8 mouse cellular contexts compared by ENCODE assay signal in genomic region chr1:181545044-181545772, GRCm38 (mm10). TPM values are rescaled to one million over a fixed set of nuclear protein-coding genes. Genes with fewer than 3 reads are reported as not detected.
A peak's percentile ranks its signal among the peaks of the same experiment; 100 is the strongest.
DNase-seq lines count a peak whose midpoint lies in the region; ATAC-seq and TF ChIP-seq lines count a peak whose summit lies in the region.

No protein-coding gene starts in this region.

- H3K9ac ChIP-seq in embryonic facial prominence, embryonic 14.5 days (ENCODE audit: low read depth, low read length) = no peak overlapping the region; the same call in 1 of the 2 replicates
- 0 out of 2 replicates have a peak overlapping the region, but pooled peaks have one; percentile 13 for H3K9ac ChIP-seq in heart, embryonic 14.5 days (ENCODE audit: low read length)
- no peak overlapping the region for H3K9ac ChIP-seq in kidney, postnatal 0 days (ENCODE audit: low read depth, low read length)
- no peak overlapping the region for H3K9ac ChIP-seq in stomach, embryonic 16.5 days (ENCODE audit: low read length)

- TF ChIP-seq POLR2A in bone marrow, adult 2 months (IDR thresholded peaks at IDR 0.05; ENCODE audit: borderline replicate concordance, control insufficient read depth, low read depth, low read length) = no peak
- no peak for TF ChIP-seq POLR2A in myocyte (IDR thresholded peaks at IDR 0.05; ENCODE audit: insufficient read length, low read depth)

- peak; percentile 88 for DNase-seq in embryonic facial prominence, embryonic 14.5 days (ENCODE audit: low spot score)
- DNase-seq in kidney, postnatal 0 days (ENCODE audit: low spot score) = peak; percentile 92
- DNase-seq in liver = peak; percentile 37

- no peaks in the 10 kb centered on the region for H3K9me3 ChIP-seq in embryonic facial prominence, embryonic 14.5 days (ENCODE audit: control insufficient read depth, low read length)
- H3K9me3 ChIP-seq in heart, embryonic 14.5 days (ENCODE audit: control insufficient read depth, low read length) = no peaks in the 10 kb centered on the region
- no peaks in the 10 kb centered on the region for H3K9me3 ChIP-seq in kidney, postnatal 0 days (replicated peaks; ENCODE audit: low read length)
- no peaks in the 10 kb centered on the region for H3K9me3 ChIP-seq in stomach, embryonic 16.5 days (replicated peaks; ENCODE audit: control insufficient read depth, low read length)

- no peak overlapping the region for H3K27ac ChIP-seq in bone marrow, adult 2 months (ENCODE audit: control insufficient read depth, insufficient read depth, low read depth, low read length, poor library complexity)
- H3K27ac ChIP-seq in embryonic facial prominence, embryonic 14.5 days (replicated peaks; ENCODE audit: low read depth, low read length) = no peak overlapping the region
- no peak overlapping the region for H3K27ac ChIP-seq in heart, embryonic 14.5 days (replicated peaks in 1 of 2; ENCODE audit: control insufficient read depth in 1 of 2, insufficient read depth in 1 of 2, low read depth in 2 of 2, low read length in 2 of 2)
- no peak overlapping the region for H3K27ac ChIP-seq in kidney, postnatal 0 days
- no peak overlapping the region for H3K27ac ChIP-seq in stomach, embryonic 16.5 days (ENCODE audit: low read length)

- H3K4me3 ChIP-seq in bone marrow, adult 2 months (replicated peaks; ENCODE audit: control insufficient read depth, low read depth, low read length) = no peak overlapping the region
- no peak overlapping the region for H3K4me3 ChIP-seq in embryonic facial prominence, embryonic 14.5 days (ENCODE audit: low read depth, low read length)
- H3K4me3 ChIP-seq in heart, embryonic 14.5 days (ENCODE audit: control insufficient read depth in 1 of 2, insufficient read depth in 1 of 2, low read depth in 1 of 2, low read length in 2 of 2) = no peak overlapping the region
- H3K4me3 ChIP-seq in kidney, postnatal 0 days (replicated peaks; ENCODE audit: low read depth, low read length) = no peak overlapping the region
- H3K4me3 ChIP-seq in myocyte = no peak overlapping the region
- no peak overlapping the region for H3K4me3 ChIP-seq in stomach, embryonic 16.5 days (replicated peaks; ENCODE audit: low read length)

- H3K27me3 ChIP-seq in embryonic facial prominence, embryonic 14.5 days (replicated peaks; ENCODE audit: control insufficient read depth, insufficient read depth, low read length) = peaks cover 4% of the 10 kb centered on the region; the same call in 1 of the 2 replicates
- H3K27me3 ChIP-seq in heart, embryonic 14.5 days (ENCODE audit: control insufficient read depth, insufficient read depth, low read length) = no peaks in the 10 kb centered on the region
- no peaks in the 10 kb centered on the region for H3K27me3 ChIP-seq in kidney, postnatal 0 days (ENCODE audit: insufficient read depth, low read length)
- H3K27me3 ChIP-seq in myocyte (ENCODE audit: control insufficient read depth, insufficient read depth, insufficient read length) = no peaks in the 10 kb centered on the region
- H3K27me3 ChIP-seq in stomach, embryonic 16.5 days (ENCODE audit: control insufficient read depth, insufficient read depth, low read length) = no peaks in the 10 kb centered on the region

- no peaks in the 10 kb centered on the region for H3K36me3 ChIP-seq in embryonic facial prominence, embryonic 14.5 days (ENCODE audit: control insufficient read depth, insufficient read depth, low read length)
- H3K36me3 ChIP-seq in heart, embryonic 14.5 days (ENCODE audit: control insufficient read depth, insufficient read depth, low read length) = no peaks in the 10 kb centered on the region
- no peaks in the 10 kb centered on the region for H3K36me3 ChIP-seq in kidney, postnatal 0 days (ENCODE audit: insufficient read depth, low read length)
- no peaks in the 10 kb centered on the region for H3K36me3 ChIP-seq in myocyte (ENCODE audit: control insufficient read depth, insufficient read depth)
- H3K36me3 ChIP-seq in stomach, embryonic 16.5 days (ENCODE audit: control insufficient read depth, insufficient read depth, low read length) = no peaks in the 10 kb centered on the region

- peaks cover 1% of the 10 kb centered on the region; the same call in 1 of the 2 replicates for H3K4me1 ChIP-seq in bone marrow, adult 2 months (ENCODE audit: control insufficient read depth, insufficient read depth, low read length)
- H3K4me1 ChIP-seq in embryonic facial prominence, embryonic 14.5 days (ENCODE audit: control insufficient read depth, insufficient read depth, low read length) = peaks cover 7% of the 10 kb centered on the region; the same call in 1 of the 2 replicates
- peaks cover 0 to 4% of the 10 kb centered on the region in 2 experiments; a peak in 2 of 4 replicates for H3K4me1 ChIP-seq in heart, embryonic 14.5 days (ENCODE audit: control insufficient read depth in 2 of 2, insufficient read depth in 2 of 2, low read length in 2 of 2)
- peaks cover 5% of the 10 kb centered on the region for H3K4me1 ChIP-seq in kidney, postnatal 0 days (replicated peaks; ENCODE audit: insufficient read depth, low read length)
- H3K4me1 ChIP-seq in stomach, embryonic 16.5 days (ENCODE audit: control insufficient read depth, insufficient read depth, low read length) = peaks cover 10% of the 10 kb centered on the region; the same call in 1 of the 2 replicates

- no peaks in the 10 kb centered on the region for H3K79me2 ChIP-seq in myocyte (ENCODE audit: control insufficient read depth, insufficient read depth)

- peak; percentile 56 for ATAC-seq in CD4-positive, CD25-positive, alpha-beta regulatory T cell, adult 4 months
- peak; percentile 85 for ATAC-seq in embryonic facial prominence, embryonic 14.5 days (ENCODE audit: low read depth)
- no peak for ATAC-seq in heart, embryonic 14.5 days (ENCODE audit: insufficient number of reproducible peaks, insufficient read depth, low FRiP score, low read depth)
- ATAC-seq in kidney, postnatal 0 days (replicated peaks; ENCODE audit: low FRiP score, low read depth) = no peak
- ATAC-seq in stomach, embryonic 16.5 days (ENCODE audit: insufficient read depth, low FRiP score) = peak; percentile 47

- H3ac ChIP-seq in myocyte (ENCODE audit: control insufficient read depth, insufficient read length) = no peak overlapping the region

- peak overlapping the region; percentile 46 for H3K4me2 ChIP-seq in embryonic facial prominence, embryonic 14.5 days (ENCODE audit: low read depth, low read length)
- peak overlapping the region; percentile 45 for H3K4me2 ChIP-seq in heart, embryonic 14.5 days (ENCODE audit: low read length)
- H3K4me2 ChIP-seq in kidney, postnatal 0 days (ENCODE audit: low read length) = no peak overlapping the region
- peak overlapping the region; percentile 38 for H3K4me2 ChIP-seq in myocyte (ENCODE audit: low read depth)
- H3K4me2 ChIP-seq in stomach, embryonic 16.5 days (ENCODE audit: low read depth, low read length) = 0 out of 2 replicates have a peak overlapping the region, but pooled peaks have one; percentile 20

- peak; percentile 65 for TF ChIP-seq CTCF in bone marrow, adult 2 months (IDR thresholded peaks at IDR 0.05; ENCODE audit: control insufficient read depth, insufficient read depth, low read length)
- peak; percentile 98 for TF ChIP-seq CTCF in kidney, postnatal 0 days (IDR thresholded peaks at IDR 0.05; ENCODE audit: low read depth)

- 31% methylated on average over 23 of the region's 23 CpGs for WGBS in bone marrow, adult 2 months
- WGBS in embryonic facial prominence, embryonic 14.5 days = 29% methylated on average over 23 of the region's 23 CpGs
- WGBS in heart, embryonic 14.5 days = 30% methylated on average over 23 of the region's 23 CpGs
- 30% methylated on average over 23 of the region's 23 CpGs for WGBS in kidney, postnatal 0 days
- 25% methylated on average over 23 of the region's 23 CpGs for WGBS in stomach, embryonic 16.5 days

TF ChIP-seq in myocyte, 11 proteins besides CTCF, POLR2A, EP300 and RAD21:
- no peak for TF ChIP-seq E2F4 (IDR thresholded peaks at IDR 0.05; ENCODE audit: insufficient read depth)
- TF ChIP-seq REST (IDR thresholded peaks at IDR 0.05; ENCODE audit: insufficient read depth, insufficient read length) = no peak
- TF ChIP-seq TCF3 (IDR thresholded peaks at IDR 0.05; ENCODE audit: insufficient read length, low read depth) = no peak
- TF ChIP-seq MAX (IDR thresholded peaks at IDR 0.05; ENCODE audit: low read depth) = no peak
- TF ChIP-seq CEBPB (IDR thresholded peaks at IDR 0.05; ENCODE audit: insufficient read depth, poor library complexity, severe bottlenecking) = no peak
- no peak for TF ChIP-seq POLR2AphosphoS2 (IDR thresholded peaks at IDR 0.05; ENCODE audit: insufficient read length, low read depth)
- no peak for TF ChIP-seq SRF (IDR thresholded peaks at IDR 0.05; ENCODE audit: control insufficient read depth, insufficient read length, low read depth)
- TF ChIP-seq MYOG (IDR thresholded peaks at IDR 0.05; ENCODE audit: control insufficient read depth in 1 of 3, insufficient read depth in 1 of 3, insufficient read length in 2 of 3, low read depth in 2 of 3) = no peak

RNA-seq across cellular contexts. Expression of gene Dnah14, which starts 31.2 kb away (rescaled TPM):
- 1 to 10 TPM; 3.3 to 3.4 TPM for polyA plus RNA-seq in CD4-positive, CD25-positive, alpha-beta regulatory T cell, adult 4 months (2017; shearing (Covaris generic))
- polyA plus RNA-seq in bone marrow, adult 2 months (2011; ENCODE audit: insufficient read depth, insufficient read length, low replicate concordance, missing spikeins) = 0.36 TPM in 1 of 2 replicates, not detected in the other
- polyA plus RNA-seq in embryonic facial prominence, embryonic 14.5 days (2014; fragmentation: Nextera tagmentation; extraction: Ambion mirVana) = 1.7 and 1.8 TPM in 2 replicates
- 1.2 TPM in 2 replicates for polyA plus RNA-seq in heart, embryonic 14.5 days (2014; fragmentation: Nextera tagmentation; extraction: Ambion mirVana)
- polyA plus RNA-seq in kidney, postnatal 0 days (2015; fragmentation: Nextera tagmentation; extraction: Ambion mirVana) = 0.88 and 1.1 TPM in 2 replicates
- 0.29 TPM for polyA plus RNA-seq in myocyte (2012; fragmentation: generic; extraction: Trizol)
- polyA plus RNA-seq in stomach, embryonic 16.5 days (2015; fragmentation: Nextera tagmentation; extraction: Ambion mirVana) = 1.1 and 1.4 TPM in 2 replicates

RNA-seq across cellular contexts. Expression of gene Ccdc121, which starts 34.0 kb away (rescaled TPM):
- not detected for polyA plus RNA-seq in CD4-positive, CD25-positive, alpha-beta regulatory T cell, adult 4 months (2017; shearing (Covaris generic))
- polyA plus RNA-seq in bone marrow, adult 2 months (2011; ENCODE audit: insufficient read depth, insufficient read length, low replicate concordance, missing spikeins) = not detected in 2 replicates
- polyA plus RNA-seq in embryonic facial prominence, embryonic 14.5 days (2014; fragmentation: Nextera tagmentation; extraction: Ambion mirVana) = 0.10 and 0.36 TPM in 2 replicates
- 0.18 and 0.51 TPM in 2 replicates for polyA plus RNA-seq in heart, embryonic 14.5 days (2014; fragmentation: Nextera tagmentation; extraction: Ambion mirVana)
- polyA plus RNA-seq in kidney, postnatal 0 days (2015; fragmentation: Nextera tagmentation; extraction: Ambion mirVana) = 0.14 and 0.17 TPM in 2 replicates
- not detected for polyA plus RNA-seq in myocyte (2012; fragmentation: generic; extraction: Trizol)
- 0.06 TPM in 1 of 2 replicates, not detected in the other for polyA plus RNA-seq in stomach, embryonic 16.5 days (2015; fragmentation: Nextera tagmentation; extraction: Ambion mirVana)

Comparison
In these comparisons a context has a peak if more than half of its experiments do, and no peak if none do; other contexts are left out.
1. ATAC-seq: peak in CD4-positive, CD25-positive, alpha-beta regulatory T cell, adult 4 months (single experiment), embryonic facial prominence, embryonic 14.5 days (single experiment) and stomach, embryonic 16.5 days (single experiment); none in heart, embryonic 14.5 days (single experiment) and kidney, postnatal 0 days (single experiment).
2. DNase-seq: peak in every context shown above with its lines; median percentile 92 in kidney, postnatal 0 days; 88 in embryonic facial prominence, embryonic 14.5 days; 37 in liver.